Comparison of ENCODE assay signal across 12 mouse cellular contexts in genomic region chr4:54072932-54073331, GRCm38 (mm10).
DNase-seq lines count a peak whose midpoint lies in the region; ATAC-seq lines count a peak whose summit lies in the region.
"Had no signal": no experiment of that assay in that cellular context is flagged by ENCODE, and none has a peak within 500 bp of the region (broad histone marks: within the 10 kb centered on the region; RNA-seq: fewer than 3 reads in every experiment).

No protein-coding gene starts in this region.

- no peak overlapping the region for H3K4me3 ChIP-seq in forebrain, embryonic 12.5 days (replicated peaks)
- no peak overlapping the region for H3K4me3 ChIP-seq in neural tube, embryonic 15.5 days (replicated peaks)
- H3K4me3 ChIP-seq: limb, embryonic 12.5 days had no signal

- no peaks in the 10 kb centered on the region for H3K36me3 ChIP-seq in forebrain, embryonic 12.5 days (replicated peaks)
- H3K36me3 ChIP-seq in neural tube, embryonic 15.5 days: no peaks in the 10 kb centered on the region
- H3K36me3 ChIP-seq: limb, embryonic 12.5 days had no signal

- H3K27me3 ChIP-seq in forebrain, embryonic 12.5 days: no peaks in the 10 kb centered on the region
- H3K27me3 ChIP-seq in neural tube, embryonic 15.5 days (replicated peaks): no peaks in the 10 kb centered on the region
- H3K27me3 ChIP-seq: limb, embryonic 12.5 days had no signal

- DNase-seq in right cerebral cortex, postnatal 4 days: peak; percentile 18
- no peak for DNase-seq in right cerebral cortex, adult 18-20 months
- peak; percentile 44 for DNase-seq in mesoderm, embryonic 11.5 days (ENCODE audit: low read depth, low spot score)
- no peak for DNase-seq in gastrocnemius, postnatal 14 days
- no peak for DNase-seq in urinary bladder, postnatal 25 days (ENCODE audit: low spot score)
- DNase-seq in thymus, adult 18-20 months: no peak
- DNase-seq: heart, postnatal 36 days; lung, adult 2 months had no signal

- H3K4me2 ChIP-seq in forebrain, embryonic 12.5 days: peak overlapping the region; percentile 15
- peak overlapping the region; percentile 11; the same call in 1 of the 2 replicates for H3K4me2 ChIP-seq in neural tube, embryonic 15.5 days
- H3K4me2 ChIP-seq: limb, embryonic 12.5 days had no signal

- intact Hi-C loops in gastrocnemius, postnatal 14 days (cut with DNase I; ENCODE audit: low total_unique reads): no loop called here

- H3K9ac ChIP-seq in forebrain, embryonic 12.5 days: no peak overlapping the region
- no peak overlapping the region for H3K9ac ChIP-seq in neural tube, embryonic 15.5 days (replicated peaks)
- H3K9ac ChIP-seq: limb, embryonic 12.5 days had no signal

- 2% methylated on average over 10 of the region's 10 CpGs for WGBS in forebrain, embryonic 12.5 days
- 7% methylated on average over 10 of the region's 10 CpGs for WGBS in neural tube, embryonic 15.5 days

- H3K4me1 ChIP-seq in forebrain, embryonic 12.5 days: peaks cover 26% of the 10 kb centered on the region
- H3K4me1 ChIP-seq in neural tube, embryonic 15.5 days: peaks cover 13% of the 10 kb centered on the region

- H3K27ac ChIP-seq in forebrain, embryonic 12.5 days: peak overlapping the region; percentile 84
- H3K27ac ChIP-seq in neural tube, embryonic 15.5 days (replicated peaks): no peak overlapping the region
- H3K27ac ChIP-seq: limb, embryonic 12.5 days had no signal

- peak; percentile 90 for ATAC-seq in forebrain, embryonic 12.5 days (ENCODE audit: low FRiP score)
- ATAC-seq in neural tube, embryonic 15.5 days (ENCODE audit: low FRiP score): peak; percentile 57; the same call in 1 of the 2 replicates
- ATAC-seq: CD4-positive, CD25-positive, alpha-beta regulatory T cell, adult 4 months had no signal

- peaks cover 23% of the 10 kb centered on the region for H3K9me3 ChIP-seq in forebrain, embryonic 12.5 days
- H3K9me3 ChIP-seq in neural tube, embryonic 15.5 days (replicated peaks): peaks cover 13% of the 10 kb centered on the region; the same call in 1 of the 2 replicates

Comparison
In these comparisons a context has a peak if more than half of its experiments do, and no peak if none do; other contexts are left out.
1. DNase-seq: peak in right cerebral cortex, postnatal 4 days (single experiment) and mesoderm, embryonic 11.5 days (single experiment); none in right cerebral cortex, adult 18-20 months (single experiment), gastrocnemius, postnatal 14 days (single experiment), urinary bladder, postnatal 25 days (single experiment) and thymus, adult 18-20 months (0 of 2).